Mouse (Mus musculus): ENCODE measurements around the gene Usp51. TPM values are rescaled to one million over a fixed set of nuclear protein-coding genes. Genes with fewer than 3 reads are reported as not detected.
A peak's percentile ranks its signal among the peaks of the same experiment; 100 is the strongest.
"Not testable (repeated sequence)": the region's sequence is repeated elsewhere in the genome, so short reads cannot be mapped to it uniquely, and the experiment has no call there.

Gene Usp51
- 1.5 and 1.6 TPM in 2 replicates for polyA plus RNA-seq (2014; fragmentation: Nextera tagmentation; extraction: Ambion mirVana)

DNA sequence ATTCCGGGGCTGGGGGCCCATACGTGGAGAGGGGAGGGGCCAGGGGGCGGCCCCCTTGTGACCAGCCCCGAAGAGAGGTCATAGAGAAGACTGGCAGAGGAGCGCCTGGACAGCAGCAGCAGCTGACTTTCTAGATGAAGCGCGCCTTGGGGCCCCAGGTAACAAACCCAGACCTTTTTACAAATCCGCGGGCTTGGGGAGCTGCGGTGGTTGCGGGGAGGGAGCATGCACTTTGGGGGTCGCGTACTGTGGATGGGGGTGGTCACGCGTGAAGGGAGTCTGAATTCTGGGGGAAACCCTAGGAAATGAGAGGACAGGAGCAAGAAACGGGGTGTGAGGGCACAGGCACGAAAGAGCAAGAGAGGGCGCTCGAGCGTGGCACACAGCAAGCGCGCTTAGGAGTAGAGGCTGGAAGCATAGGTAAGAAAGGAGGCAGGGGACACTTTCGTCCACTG lies at the start of gene Usp51:
TSS of gene Usp51 (plus strand) at position 83 of the 455 bp plus-strand sequence.
- Histone ChIP-seq H3K9ac (peak within 1 kb of the TSS; percentile 56), H3K4me1 (ENCODE audit: insufficient read depth) (no peaks in the 10 kb centered on the region), H3K4me3 (ENCODE audit: low read depth, low read length) (peak within 1 kb of the TSS; percentile 48), H3K27ac (ENCODE audit: low read depth) (no peak within 1 kb of the TSS), H3K9me3 (ENCODE audit: low read depth, low read length) (no peaks in the 10 kb centered on the region), H3K36me3 (ENCODE audit: insufficient read depth) (no peaks in the 10 kb centered on the region), H3K27me3 (ENCODE audit: insufficient read depth, low read length) (no peaks in the 10 kb centered on the region), H3K4me2 (peak within 1 kb of the TSS; percentile 63)
- peak; percentile 79 for ATAC-seq (ENCODE audit: insufficient read depth)
- peak; percentile 40 for TF ChIP-seq CTCF (IDR thresholded peaks at IDR 0.05; ENCODE audit: low read depth)
- DNase-seq = peak; percentile 62
- WGBS = 7% methylated on average over 23 of the region's 23 CpGs

DNA sequence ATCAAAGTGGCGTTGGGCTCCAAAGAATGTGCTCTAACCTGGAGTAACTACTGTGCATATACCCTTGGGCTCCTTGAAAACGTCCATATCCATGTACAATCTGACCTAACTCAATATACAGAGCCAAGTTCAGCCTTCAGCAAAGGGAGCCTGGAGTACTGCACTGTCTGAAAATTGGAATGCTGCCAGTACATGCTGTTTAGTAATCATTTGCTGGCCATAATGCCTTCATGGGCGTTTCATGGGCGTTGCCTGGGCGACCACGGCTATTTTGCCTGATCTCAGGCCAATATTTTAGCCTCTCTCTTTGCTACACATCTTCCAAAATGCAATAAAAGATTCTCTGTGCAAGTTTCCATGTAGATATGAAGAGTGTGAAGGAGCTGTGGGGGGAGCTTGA lies 36.7 kb upstream of the Usp51 start:
- 58% methylated on average over 6 of the region's 6 CpGs for WGBS
- H3K4me2 ChIP-seq = no peak overlapping the region
- H3K36me3 ChIP-seq (ENCODE audit: insufficient read depth) = no peaks in the 10 kb centered on the region
- DNase-seq (peak; percentile 69), ATAC-seq (ENCODE audit: insufficient read depth) (no peak)
- H3K27ac ChIP-seq (ENCODE audit: low read depth) = no peak overlapping the region
- no peak overlapping the region for H3K9ac ChIP-seq
- no peak overlapping the region for H3K4me3 ChIP-seq (ENCODE audit: low read depth, low read length)
- no peak for TF ChIP-seq CTCF (IDR thresholded peaks at IDR 0.05; ENCODE audit: low read depth)
- H3K9me3 ChIP-seq (ENCODE audit: low read depth, low read length) = no peaks in the 10 kb centered on the region
- no peaks in the 10 kb centered on the region for H3K4me1 ChIP-seq (ENCODE audit: insufficient read depth)
- H3K27me3 ChIP-seq (ENCODE audit: insufficient read depth, low read length) = no peaks in the 10 kb centered on the region

DNA sequence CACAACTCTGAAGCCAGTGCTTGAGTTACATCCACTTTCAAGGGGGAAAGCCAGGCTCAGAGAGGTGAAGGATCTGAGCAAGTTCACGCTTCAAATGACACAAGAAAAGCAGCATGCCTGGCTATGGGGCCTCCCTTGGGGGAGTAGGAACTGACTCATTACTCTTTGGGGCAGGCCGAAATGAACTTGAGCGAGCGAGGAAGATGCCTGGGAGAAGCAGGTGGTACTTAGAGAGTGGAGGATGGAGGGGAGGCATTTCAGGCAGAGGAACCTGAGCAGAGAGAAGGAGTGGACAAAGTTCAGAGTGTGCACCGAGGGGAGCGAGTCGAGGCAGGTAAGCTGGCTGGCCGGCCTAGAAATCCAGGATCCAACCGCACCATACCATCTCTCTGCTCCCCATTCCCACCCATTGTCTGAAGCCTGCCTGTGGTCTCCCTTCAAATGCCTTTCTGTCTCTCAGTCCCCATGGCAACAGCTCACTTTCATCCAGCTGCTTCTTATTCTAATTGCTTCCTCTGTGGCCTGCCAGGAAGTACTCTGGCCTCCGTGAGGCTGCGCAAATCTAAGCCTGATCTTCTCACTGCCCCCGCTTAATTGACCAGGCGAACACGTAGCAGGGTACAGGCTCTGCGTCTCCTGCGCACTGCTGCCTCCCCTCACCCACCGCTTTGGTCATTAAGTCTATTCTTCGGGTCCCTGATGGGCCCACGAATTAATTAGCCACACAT lies 32.6 kb upstream of the Usp51 start:
- H3K4me1 ChIP-seq (ENCODE audit: insufficient read depth); H3K36me3 ChIP-seq (ENCODE audit: insufficient read depth); DNase-seq; H3K9ac ChIP-seq; H3K4me3 ChIP-seq (ENCODE audit: low read depth, low read length); H3K9me3 ChIP-seq (ENCODE audit: low read depth, low read length); H3K27ac ChIP-seq (ENCODE audit: low read depth); H3K27me3 ChIP-seq (ENCODE audit: insufficient read depth, low read length): not testable (repeated sequence)
- 28% methylated on average over 5 of the region's 19 CpGs for WGBS
- H3K4me2 ChIP-seq = peak overlapping the region; percentile 35; the same call in 1 of the 2 replicates
- ATAC-seq (ENCODE audit: insufficient read depth) = peak; percentile 91

DNA sequence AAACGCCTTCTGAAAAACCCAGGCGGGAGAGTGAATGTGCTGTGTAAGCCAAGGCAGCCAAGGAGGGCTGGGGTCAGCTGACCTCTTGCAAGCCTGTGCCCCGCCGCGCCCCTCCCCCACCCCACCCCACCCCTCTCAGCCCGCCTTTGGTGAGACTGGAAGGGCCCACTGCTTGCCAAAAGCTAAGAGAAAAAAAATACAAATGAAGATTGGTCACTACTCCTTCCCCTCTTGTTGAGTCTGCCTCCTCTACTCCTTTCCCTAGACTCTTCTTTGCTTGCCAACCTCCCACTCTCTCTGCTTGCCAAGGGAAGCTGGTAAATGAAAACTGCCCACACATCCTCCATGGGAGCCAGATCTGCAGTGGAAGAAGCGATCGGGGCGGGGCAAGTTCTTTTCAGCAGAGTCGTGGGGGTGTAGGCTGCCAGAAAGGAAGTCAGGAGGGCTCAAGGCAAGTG lies 32.0 kb upstream of the Usp51 start:
- ATAC-seq (ENCODE audit: insufficient read depth) (peak; percentile 76), DNase-seq (peak; percentile 30)
- peak overlapping the region; percentile 35; the same call in 1 of the 2 replicates for H3K4me2 ChIP-seq
- no peak overlapping the region for H3K4me3 ChIP-seq (ENCODE audit: low read depth, low read length)
- H3K9ac ChIP-seq = no peak overlapping the region
- no peaks in the 10 kb centered on the region for H3K36me3 ChIP-seq (ENCODE audit: insufficient read depth)
- no peaks in the 10 kb centered on the region for H3K27me3 ChIP-seq (ENCODE audit: insufficient read depth, low read length)
- WGBS = 21% methylated on average over 6 of the region's 10 CpGs
- H3K27ac ChIP-seq (ENCODE audit: low read depth) = no peak overlapping the region
- H3K4me1 ChIP-seq (ENCODE audit: insufficient read depth) = no peaks in the 10 kb centered on the region
- H3K9me3 ChIP-seq (ENCODE audit: low read depth, low read length) = no peaks in the 10 kb centered on the region
- TF ChIP-seq CTCF (IDR thresholded peaks at IDR 0.05; ENCODE audit: low read depth) = no peak

DNA sequence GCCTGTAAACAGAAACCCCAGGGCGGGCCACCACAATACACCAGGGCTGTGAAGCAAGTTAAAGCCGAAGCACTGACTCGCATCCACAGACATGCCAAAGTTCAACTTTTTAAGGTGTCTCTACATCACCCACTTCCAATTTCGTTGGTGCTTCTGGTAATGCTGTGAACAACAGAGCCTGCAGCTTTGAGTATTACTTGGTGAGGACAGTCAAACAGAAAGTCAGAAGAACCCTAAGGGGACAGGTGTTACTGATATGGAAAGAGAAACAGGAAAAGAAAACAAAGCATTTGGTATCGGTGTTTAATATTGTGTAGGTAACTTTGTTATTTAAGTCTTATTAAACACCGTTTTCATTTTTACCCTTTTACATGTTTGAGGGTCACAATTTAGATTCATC lies 29.7 kb upstream of the Usp51 start:
- no peaks in the 10 kb centered on the region for H3K4me1 ChIP-seq (ENCODE audit: insufficient read depth)
- 82% methylated on average over 6 of the region's 6 CpGs for WGBS
- DNase-seq (no peak), ATAC-seq (ENCODE audit: insufficient read depth) (no peak)
- H3K36me3 ChIP-seq (ENCODE audit: insufficient read depth) = no peaks in the 10 kb centered on the region
- no peak overlapping the region for H3K27ac ChIP-seq (ENCODE audit: low read depth)
- H3K9ac ChIP-seq = no peak overlapping the region
- no peak for TF ChIP-seq CTCF (IDR thresholded peaks at IDR 0.05; ENCODE audit: low read depth)
- no peak overlapping the region for H3K4me2 ChIP-seq
- H3K9me3 ChIP-seq (ENCODE audit: low read depth, low read length) = no peaks in the 10 kb centered on the region
- H3K27me3 ChIP-seq (ENCODE audit: insufficient read depth, low read length) = no peaks in the 10 kb centered on the region
- no peak overlapping the region for H3K4me3 ChIP-seq (ENCODE audit: low read depth, low read length)

DNA sequence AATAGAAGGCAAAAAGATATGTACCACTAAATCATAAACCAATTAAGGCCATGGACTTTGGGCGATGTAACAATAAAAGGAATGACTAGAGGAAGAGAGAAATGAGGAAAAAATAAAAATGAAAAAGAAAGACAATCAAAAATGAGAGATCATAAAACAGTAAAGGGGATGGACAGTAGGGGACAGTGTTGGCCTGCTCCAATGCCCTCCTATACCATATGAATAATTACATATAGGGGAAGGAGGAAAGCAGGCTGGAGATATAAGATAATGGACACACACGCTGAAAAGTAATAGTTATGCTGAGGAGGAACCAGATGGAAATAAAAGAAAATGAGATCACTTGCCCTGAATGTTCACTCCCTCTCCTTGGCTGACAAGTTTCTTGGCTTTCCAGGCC lies 21.3 kb upstream of the Usp51 start:
- H3K4me2 ChIP-seq = no peak overlapping the region
- TF ChIP-seq CTCF (IDR thresholded peaks at IDR 0.05; ENCODE audit: low read depth) = peak; percentile 44
- 49% methylated on average over 2 of the region's 2 CpGs for WGBS
- no peak overlapping the region for H3K27ac ChIP-seq (ENCODE audit: low read depth)
- no peak overlapping the region for H3K4me3 ChIP-seq (ENCODE audit: low read depth, low read length)
- H3K9me3 ChIP-seq (ENCODE audit: low read depth, low read length) = no peaks in the 10 kb centered on the region
- no peaks in the 10 kb centered on the region for H3K36me3 ChIP-seq (ENCODE audit: insufficient read depth)
- no peaks in the 10 kb centered on the region for H3K27me3 ChIP-seq (ENCODE audit: insufficient read depth, low read length)
- no peak overlapping the region for H3K9ac ChIP-seq
- no peaks in the 10 kb centered on the region for H3K4me1 ChIP-seq (ENCODE audit: insufficient read depth)
- DNase-seq (peak; percentile 3), ATAC-seq (ENCODE audit: insufficient read depth) (no peak)

DNA sequence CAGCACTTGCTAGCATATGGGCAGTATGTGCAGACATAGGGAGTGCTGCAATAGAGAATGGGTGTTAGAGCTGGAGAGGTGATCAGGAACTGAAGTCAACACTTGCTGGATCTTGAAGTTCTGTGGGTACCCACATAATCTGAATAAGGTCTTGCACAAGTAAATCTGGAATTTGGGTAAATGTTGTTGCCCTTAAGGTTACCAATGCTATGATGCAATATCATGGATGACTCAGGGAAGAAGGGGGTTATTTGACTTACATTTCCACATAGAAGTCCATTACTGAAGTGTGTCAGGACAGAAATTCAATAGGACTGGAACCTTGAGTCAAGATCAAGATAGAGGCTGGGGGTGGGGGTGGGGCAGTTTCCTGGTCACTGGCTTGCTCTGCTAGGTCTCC lies 16.4 kb upstream of the Usp51 start:
- not testable (repeated sequence) for ATAC-seq (ENCODE audit: insufficient read depth); DNase-seq

DNA sequence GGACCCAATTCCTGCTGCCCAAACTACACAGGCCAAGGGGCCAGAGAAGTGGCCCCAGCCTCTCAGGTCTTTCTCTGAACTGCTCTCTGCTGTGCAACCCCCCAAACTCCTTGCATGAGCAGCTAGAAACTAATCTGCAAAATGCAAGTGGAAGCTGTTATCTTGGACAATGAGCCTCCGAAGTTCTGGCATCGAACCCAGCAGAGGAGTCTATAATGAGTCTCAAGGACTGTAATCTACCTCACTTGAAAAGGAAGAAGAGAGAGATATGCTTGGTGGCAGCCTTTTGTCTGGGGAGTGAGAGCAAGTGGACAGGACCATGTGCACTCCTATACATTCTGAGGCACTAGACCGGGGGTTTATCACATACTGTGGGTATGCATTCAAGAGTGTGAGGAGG lies 10.2 kb upstream of the Usp51 start:
- H3K9me3 ChIP-seq (ENCODE audit: low read depth, low read length); H3K27ac ChIP-seq (ENCODE audit: low read depth); H3K36me3 ChIP-seq (ENCODE audit: insufficient read depth); H3K27me3 ChIP-seq (ENCODE audit: insufficient read depth, low read length); H3K9ac ChIP-seq; ATAC-seq (ENCODE audit: insufficient read depth); H3K4me2 ChIP-seq; H3K4me1 ChIP-seq (ENCODE audit: insufficient read depth); H3K4me3 ChIP-seq (ENCODE audit: low read depth, low read length); DNase-seq: not testable (repeated sequence)
- WGBS = no CpG with 5 or more reads among the region's 3 CpGs

More for the DNA sequence above, 16.4 kb upstream of the Usp51 start:
- H3K4me2 ChIP-seq; H3K9ac ChIP-seq; H3K4me3 ChIP-seq (ENCODE audit: low read depth, low read length); H3K27ac ChIP-seq (ENCODE audit: low read depth); H3K4me1 ChIP-seq (ENCODE audit: insufficient read depth); H3K36me3 ChIP-seq (ENCODE audit: insufficient read depth); H3K27me3 ChIP-seq (ENCODE audit: insufficient read depth, low read length); H3K9me3 ChIP-seq (ENCODE audit: low read depth, low read length): not testable (repeated sequence)

All from lung, embryonic 14.5 days (tissue).